Mouse (Mus musculus) cerebral cortex, adult 2 months (tissue): Measurements from ENCODE around the gene Mdh2.

Experiments used
- WGBS: fragments of 180-500 bp; shearing (Covaris S2); methylation state at CpG from one replicate; pipeline ENCODE4 v1.1.7; 2018; 5-methylcytosine and 5-hydroxymethylcytosine counted together

The Mdh2 gene

GRCm38 (mm10) chr5:135834769-135835491 is 56.6 kb downstream of the Mdh2 start:
- 1% methylated on average over 47 of the region's 47 CpGs for WGBS

GRCm38 (mm10) chr5:135835492-135835858 is 57.2 kb downstream of the Mdh2 start:
- 6% methylated on average over 12 of the region's 12 CpGs for WGBS

DNA sequence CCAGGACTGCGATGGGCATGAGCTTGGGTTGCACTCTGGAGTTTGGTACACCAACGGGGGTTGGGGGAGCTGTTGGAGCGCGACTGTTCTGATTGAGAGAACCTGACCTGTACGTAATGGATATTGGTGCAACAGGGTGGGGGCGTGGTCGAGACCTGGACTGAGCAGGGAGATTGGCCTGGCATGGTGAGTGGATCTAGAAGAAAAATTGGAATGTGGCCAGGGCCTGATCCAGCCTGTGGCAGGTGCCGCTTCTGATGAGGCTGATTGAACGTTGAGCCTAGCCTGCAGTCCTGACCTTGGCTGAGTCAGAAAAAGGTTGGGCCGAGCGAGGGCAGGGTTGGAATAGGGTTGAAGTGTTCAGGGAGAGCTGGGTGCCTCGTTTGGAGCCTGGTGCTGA is 57.7 kb downstream of the Mdh2 start:
- WGBS: 37% methylated on average over 12 of the region's 12 CpGs
